Mouse (Mus musculus) cerebellum, adult 9-11 months (tissue): ENCODE measurements around the gene Axl.

Experiments
- DNase-seq: peaks from one replicate; pipeline ENCODE4 v3.0.0; 2022

Gene Axl

GRCm38 (mm10) chr7:25707581-25708292 lies 80.8 kb downstream of the Axl start:
- DNase-seq, result no peak
